Comparison of ENCODE assay signal across 8 mouse cellular contexts in the genomic region with DNA sequence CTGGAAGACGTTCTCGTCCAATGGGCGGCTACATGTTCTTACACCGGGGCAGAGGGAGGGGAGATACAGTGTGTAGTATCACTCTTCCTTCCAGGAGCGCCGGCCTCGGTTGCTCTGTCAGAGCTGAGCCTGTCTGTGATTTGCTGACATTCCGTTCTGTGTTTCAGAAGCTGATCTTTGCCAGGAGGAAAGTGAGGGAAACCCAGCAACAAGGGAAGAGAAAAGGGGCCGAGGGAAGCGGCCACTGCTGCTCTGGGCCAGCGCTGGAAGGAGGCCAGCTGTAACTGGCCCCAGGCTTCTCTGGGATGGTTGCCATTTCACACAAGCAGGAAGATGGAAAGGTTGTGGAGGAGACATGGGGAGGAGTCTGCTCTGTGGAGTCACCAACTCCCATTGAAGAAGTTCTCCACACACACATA.
A peak's percentile ranks its signal among the peaks of the same experiment; 100 is the strongest.
DNase-seq lines count a peak whose midpoint lies in the region; ATAC-seq and TF ChIP-seq lines count a peak whose summit lies in the region.

No protein-coding gene starts in this region.

- 91% methylated on average over 11 of the region's 11 CpGs for WGBS in forebrain, embryonic 11.5 days
- 86% methylated on average over 11 of the region's 11 CpGs for WGBS in forebrain, embryonic 12.5 days
- 24% methylated on average over 11 of the region's 11 CpGs for WGBS in hindbrain, postnatal 0 days

- H3K36me3 ChIP-seq in forebrain, embryonic 11.5 days (ENCODE audit: control insufficient read depth, insufficient read depth, low read length), result no peaks in the 10 kb centered on the region
- H3K36me3 ChIP-seq in forebrain, embryonic 12.5 days (replicated peaks), result no peaks in the 10 kb centered on the region
- H3K36me3 ChIP-seq in hindbrain, postnatal 0 days (ENCODE audit: insufficient read depth, low read length), result no peaks in the 10 kb centered on the region

- H3K4me1 ChIP-seq in forebrain, embryonic 11.5 days (replicated peaks; ENCODE audit: control insufficient read depth, insufficient read depth, low read length), result no peaks in the 10 kb centered on the region
- H3K4me1 ChIP-seq in forebrain, embryonic 12.5 days, result no peaks in the 10 kb centered on the region
- H3K4me1 ChIP-seq in hindbrain, postnatal 0 days (ENCODE audit: insufficient read depth, low read length), result peaks cover 10% of the 10 kb centered on the region; the same call in 1 of the 2 replicates

- H3K9me3 ChIP-seq in forebrain, embryonic 11.5 days (ENCODE audit: control insufficient read depth, low read length), result no peaks in the 10 kb centered on the region
- no peaks in the 10 kb centered on the region for H3K9me3 ChIP-seq in forebrain, embryonic 12.5 days
- H3K9me3 ChIP-seq in hindbrain, postnatal 0 days (ENCODE audit: low read length), result no peaks in the 10 kb centered on the region

- H3K27me3 ChIP-seq in forebrain, embryonic 11.5 days (ENCODE audit: control insufficient read depth, insufficient read depth, low read length), result no peaks in the 10 kb centered on the region
- H3K27me3 ChIP-seq in forebrain, embryonic 12.5 days, result no peaks in the 10 kb centered on the region
- no peaks in the 10 kb centered on the region for H3K27me3 ChIP-seq in hindbrain, postnatal 0 days (ENCODE audit: insufficient read depth, low read length)

- no peak overlapping the region for H3K27ac ChIP-seq in forebrain, embryonic 11.5 days (ENCODE audit: low read depth, low read length)
- no peak overlapping the region for H3K27ac ChIP-seq in forebrain, embryonic 12.5 days
- peak overlapping the region; percentile 69 for H3K27ac ChIP-seq in gastrocnemius, adult 2 months
- H3K27ac ChIP-seq in hindbrain, postnatal 0 days, result peak overlapping the region; percentile 65

- TF ChIP-seq CTCF in gastrocnemius, adult 2 months (IDR thresholded peaks at IDR 0.05), result no peak
- no peak for TF ChIP-seq CTCF in hindbrain, postnatal 0 days (IDR thresholded peaks at IDR 0.05; ENCODE audit: low read depth)

- H3K9ac ChIP-seq in forebrain, embryonic 11.5 days (ENCODE audit: low read length), result no peak overlapping the region
- no peak overlapping the region for H3K9ac ChIP-seq in forebrain, embryonic 12.5 days
- H3K9ac ChIP-seq in hindbrain, postnatal 0 days (replicated peaks; ENCODE audit: low read length), result no peak overlapping the region

- no peak for ATAC-seq in forebrain, embryonic 11.5 days (replicated peaks; ENCODE audit: low FRiP score)
- no peak for ATAC-seq in forebrain, embryonic 12.5 days (ENCODE audit: low FRiP score)
- ATAC-seq in hindbrain, postnatal 0 days, result peak; percentile 92

- intact Hi-C loops in gastrocnemius, adult 2 months (cut with DNase I), result loop anchor here (2.0 kb wide), 1 partner anchor 218 kb away; a partner anchor contains a TSS
- intact Hi-C loops in left cerebral cortex, postnatal 10 days (cut with DNase I), result no loop called here

- no peak overlapping the region for H3K4me3 ChIP-seq in forebrain, embryonic 11.5 days (ENCODE audit: low read depth, low read length)
- H3K4me3 ChIP-seq in forebrain, embryonic 12.5 days (replicated peaks), result no peak overlapping the region
- peak overlapping the region; percentile 36 for H3K4me3 ChIP-seq in gastrocnemius, adult 2 months
- no peak overlapping the region for H3K4me3 ChIP-seq in hindbrain, postnatal 0 days (ENCODE audit: low read length)

- H3K4me2 ChIP-seq in forebrain, embryonic 11.5 days (ENCODE audit: low read depth, low read length, severe bottlenecking), result no peak overlapping the region
- H3K4me2 ChIP-seq in forebrain, embryonic 12.5 days, result no peak overlapping the region
- peak overlapping the region; percentile 1; the same call in 1 of the 2 replicates for H3K4me2 ChIP-seq in hindbrain, postnatal 0 days (ENCODE audit: low read depth, low read length)

- DNase-seq in forebrain, embryonic 11.5 days (ENCODE audit: low spot score), result peak; percentile 37
- DNase-seq in cerebellum, adult 11 months, result peak; percentile 78
- peak; percentile 78 for DNase-seq in gastrocnemius, adult 2 months
- peak; percentile 88 for DNase-seq in hindbrain, postnatal 0 days (ENCODE audit: low spot score)
- DNase-seq in left cerebral cortex, postnatal 10 days (ENCODE audit: extremely low spot score in 1 of 2, low spot score in 2 of 2), result peak; percentile 78
- peak; percentile 37 to 38 for DNase-seq in right cerebral cortex, adult 2 months (ENCODE audit: low spot score in 2 of 2)
- no peak for DNase-seq in spleen, postnatal 36 days (ENCODE audit: low spot score in 2 of 2)

Comparison
In these comparisons a context has a peak if more than half of its experiments do, and no peak if none do; other contexts are left out.
1. DNase-seq: peak in forebrain, embryonic 11.5 days (single experiment), cerebellum, adult 11 months (single experiment), gastrocnemius, adult 2 months (single experiment), hindbrain, postnatal 0 days (single experiment), left cerebral cortex, postnatal 10 days (2 of 2) and right cerebral cortex, adult 2 months (2 of 2); none in spleen, postnatal 36 days (0 of 2).
2. H3K27ac ChIP-seq: peak in gastrocnemius, adult 2 months (single experiment) and hindbrain, postnatal 0 days (single experiment); none in forebrain, embryonic 11.5 days (single experiment) and forebrain, embryonic 12.5 days (single experiment).